Mouse (Mus musculus) T-helper 2 cell (primary cell): ENCODE data around the gene D10Wsu102e.

Experiments used
- in situ Hi-C: fragments of 300-600 bp; cut with MboI, MseI; formaldehyde crosslinking; loops from one replicate; pipeline ENCODE4 v1.15.1; 2025; ENCODE audit warnings: high pct_unique_total_duplicates

Gene D10Wsu102e

GRCm38 (mm10) chr10:83533258-83533909 is 173.4 kb downstream of the D10Wsu102e start:
- in situ Hi-C loops, result loop anchor here (10.0 kb wide), 1 partner anchor 629 kb away; no protein-coding TSS in a partner anchor

- in situ Hi-C loops, result loop anchor here (10.0 kb wide), 1 partner anchor 629 kb away; no protein-coding TSS in a partner anchor
These were observed 173.9 kb downstream of the D10Wsu102e start, which contains the start of gene Aldh1l2 for GRCm38 (mm10) chr10:83533910-83534283. Gene Aldh1l2, minus strand, starts transcription at chr10:83534140.

- in situ Hi-C loops, result loop anchor here (10.0 kb wide), 1 partner anchor 632 kb away; no protein-coding TSS in a partner anchor
These were observed 176.4 kb downstream of the D10Wsu102e start for GRCm38 (mm10) chr10:83536436-83536835.
